Mouse (Mus musculus) intestine, embryonic 15.5 days (tissue): ENCODE measurements around the gene Kif19a. TPM values are rescaled to one million over a fixed set of nuclear protein-coding genes. Genes with fewer than 3 reads are reported as not detected.

ENCODE experiments used
- ATAC-seq: fragments of 200-750 bp; cut with Nextera tagmentation; 2 replicates; pipeline ENCODE4 v1.8.0; 2017; ENCODE audit warnings: moderate TSS enrichment, moderate library complexity
- H3K27ac ChIP-seq: fragments of 300-500 bp; sonication (generic); 2 replicates; pipeline ENCODE4 v1.5.1; 2015; ENCODE audit warnings: mild to moderate bottlenecking, inconsistent platforms
- H3K27me3 ChIP-seq: fragments of 300-500 bp; sonication (generic); replicated peaks from 2 replicates; pipeline ENCODE4 v1.6.1; 2015; ENCODE audit warnings: inconsistent platforms
- H3K36me3 ChIP-seq: fragments of 300-500 bp; sonication (generic); 2 replicates; pipeline ENCODE4 v1.6.1; 2015; ENCODE audit warnings: inconsistent platforms
- H3K4me1 ChIP-seq: fragments of 300-500 bp; sonication (generic); replicated peaks from 2 replicates; pipeline ENCODE4 v1.6.1; 2015; ENCODE audit warnings: inconsistent platforms
- H3K4me2 ChIP-seq: fragments of 300-500 bp; sonication (generic); replicated peaks from 2 replicates; pipeline ENCODE4 v1.6.1; 2015; ENCODE audit warnings: mild to moderate bottlenecking, inconsistent platforms
- H3K4me3 ChIP-seq: fragments of 300-500 bp; sonication (generic); replicated peaks from 2 replicates; pipeline ENCODE4 v1.5.1; 2015; ENCODE audit warnings: inconsistent platforms
- H3K9ac ChIP-seq: fragments of 300-500 bp; sonication (generic); 2 replicates; pipeline ENCODE4 v1.6.1; 2015; ENCODE audit warnings: inconsistent platforms
- H3K9me3 ChIP-seq: fragments of 300-500 bp; sonication (generic); 2 replicates; pipeline ENCODE4 v1.6.1; 2016; ENCODE audit warnings: inconsistent platforms
- WGBS: fragments of 180-500 bp; shearing (Covaris S2); methylation state at CpG from one replicate; pipeline ENCODE4 v1.1.7; 2015; 5-methylcytosine and 5-hydroxymethylcytosine counted together
- polyA plus RNA-seq: library from polyadenylated mRNA; unstranded; fragments of >200 nt; fragmentation: Nextera tagmentation; extraction: Ambion mirVana; gene quantifications from 2 replicates; pipeline ENCODE4 v1.2.1, GENCODE M21; 2015

Kif19a gene
- polyA plus RNA-seq, 1 experiment from 2014 or later = 0.45 TPM

- no peak overlapping the region for H3K9ac ChIP-seq
Observed at GRCm38 (mm10) chr11:114816934-114817333, 51.7 kb downstream of the Kif19a start.

GRCm38 (mm10) chr11:114818185-114818584, 53.0 kb downstream of the Kif19a start:
- Histone ChIP-seq H3K27me3 (no peaks in the 10 kb centered on the region), H3K4me3 (no peak overlapping the region), H3K4me1 (peaks cover 6% of the 10 kb centered on the region), H3K9ac (no peak overlapping the region), H3K36me3 (no peaks in the 10 kb centered on the region), H3K4me2 (no peak overlapping the region), H3K9me3 (no peaks in the 10 kb centered on the region), H3K27ac (no peak overlapping the region)
- WGBS = 88% methylated on average over 7 of the region's 7 CpGs
- ATAC-seq = no peak

More at GRCm38 (mm10) chr11:114816934-114817333, 51.7 kb downstream of the Kif19a start:
- Histone ChIP-seq H3K4me1 (no peaks in the 10 kb centered on the region), H3K36me3 (no peaks in the 10 kb centered on the region), H3K9me3 (no peaks in the 10 kb centered on the region), H3K27me3 (no peaks in the 10 kb centered on the region), H3K4me2 (no peak overlapping the region), H3K27ac (no peak overlapping the region), H3K4me3 (no peak overlapping the region)
- no peak for ATAC-seq
- WGBS = 88% methylated on average over 4 of the region's 4 CpGs

- Histone ChIP-seq H3K27ac (no peak overlapping the region), H3K4me3 (no peak overlapping the region), H3K27me3 (no peaks in the 10 kb centered on the region), H3K9me3 (no peaks in the 10 kb centered on the region), H3K4me1 (peaks cover 11% of the 10 kb centered on the region), H3K4me2 (no peak overlapping the region), H3K36me3 (no peaks in the 10 kb centered on the region), H3K9ac (no peak overlapping the region)
- ATAC-seq = no peak
- WGBS = 63% methylated on average over 2 of the region's 2 CpGs
Observed at GRCm38 (mm10) chr11:114819110-114819509, 53.9 kb downstream of the Kif19a start.

GRCm38 (mm10) chr11:114820444-114820843, 55.3 kb downstream of the Kif19a start:
- Histone ChIP-seq H3K9me3 (no peaks in the 10 kb centered on the region), H3K36me3 (no peaks in the 10 kb centered on the region), H3K4me1 (peaks cover 11% of the 10 kb centered on the region), H3K9ac (no peak overlapping the region), H3K4me2 (no peak overlapping the region), H3K27ac (no peak overlapping the region), H3K27me3 (no peaks in the 10 kb centered on the region), H3K4me3 (no peak overlapping the region)
- no peak for ATAC-seq
- WGBS = 55% methylated on average over 3 of the region's 3 CpGs

- no peak overlapping the region for H3K4me2 ChIP-seq
- 32% methylated on average over 1 of the region's 1 CpGs for WGBS
- no peaks in the 10 kb centered on the region for H3K9me3 ChIP-seq
- peaks cover 11% of the 10 kb centered on the region for H3K4me1 ChIP-seq
- no peaks in the 10 kb centered on the region for H3K36me3 ChIP-seq
- H3K9ac ChIP-seq = no peak overlapping the region
- ATAC-seq = no peak
- no peaks in the 10 kb centered on the region for H3K27me3 ChIP-seq
- no peak overlapping the region for H3K27ac ChIP-seq
- H3K4me3 ChIP-seq = no peak overlapping the region
Observed at GRCm38 (mm10) chr11:114821325-114821724, 56.1 kb downstream of the Kif19a start.

- H3K36me3 ChIP-seq = no peaks in the 10 kb centered on the region
- no peak overlapping the region for H3K4me3 ChIP-seq
- H3K9me3 ChIP-seq = no peaks in the 10 kb centered on the region
- H3K9ac ChIP-seq = no peak overlapping the region
- H3K27me3 ChIP-seq = no peaks in the 10 kb centered on the region
- H3K4me1 ChIP-seq = peaks cover 11% of the 10 kb centered on the region
- 48% methylated on average over 12 of the region's 12 CpGs for WGBS
- no peak overlapping the region for H3K27ac ChIP-seq
- peak overlapping the region; percentile 7; the same call in 1 of the 2 replicates for H3K4me2 ChIP-seq
- no peak for ATAC-seq
Observed at GRCm38 (mm10) chr11:114822727-114823126, 57.5 kb downstream of the Kif19a start.

GRCm38 (mm10) chr11:114823199-114823725, 58.1 kb downstream of the Kif19a start:
- no peaks in the 10 kb centered on the region for H3K27me3 ChIP-seq
- H3K9me3 ChIP-seq = no peaks in the 10 kb centered on the region
- no peak overlapping the region for H3K4me3 ChIP-seq
- ATAC-seq = no peak
- H3K27ac ChIP-seq = no peak overlapping the region
- WGBS = 16% methylated on average over 11 of the region's 11 CpGs
- H3K4me1 ChIP-seq = peaks cover 11% of the 10 kb centered on the region
- H3K36me3 ChIP-seq = no peaks in the 10 kb centered on the region
- no peak overlapping the region for H3K4me2 ChIP-seq
- no peak overlapping the region for H3K9ac ChIP-seq

- ATAC-seq = peak; percentile 31
- Histone ChIP-seq H3K27ac (no peak overlapping the region), H3K9ac (no peak overlapping the region)
Observed at GRCm38 (mm10) chr11:114826686-114827085, 61.5 kb downstream of the Kif19a start.

GRCm38 (mm10) chr11:114829499-114830432, 64.6 kb downstream of the Kif19a start:
- Histone ChIP-seq H3K36me3 (no peaks in the 10 kb centered on the region), H3K4me3 (peak overlapping the region; percentile 24), H3K27ac (peak overlapping the region; percentile 66), H3K9me3 (no peaks in the 10 kb centered on the region), H3K4me2 (peak overlapping the region; percentile 72), H3K4me1 (peaks cover 22% of the 10 kb centered on the region), H3K27me3 (no peaks in the 10 kb centered on the region), H3K9ac (0 out of 2 replicates have a peak overlapping the region, but pooled peaks have one; percentile 0)
- 6% methylated on average over 24 of the region's 24 CpGs for WGBS
- peak; percentile 92 for ATAC-seq

More at GRCm38 (mm10) chr11:114826686-114827085, 61.5 kb downstream of the Kif19a start:
- WGBS = 57% methylated on average over 5 of the region's 5 CpGs
- H3K4me1 ChIP-seq = peaks cover 31% of the 10 kb centered on the region
- no peaks in the 10 kb centered on the region for H3K9me3 ChIP-seq
- no peak overlapping the region for H3K4me2 ChIP-seq
- no peaks in the 10 kb centered on the region for H3K27me3 ChIP-seq
- H3K4me3 ChIP-seq = no peak overlapping the region
- H3K36me3 ChIP-seq = no peaks in the 10 kb centered on the region

GRCm38 (mm10) chr11:114830433-114830773, 65.2 kb downstream of the Kif19a start:
- Histone ChIP-seq H3K9me3 (no peaks in the 10 kb centered on the region), H3K27ac (peak overlapping the region; percentile 66), H3K4me2 (peak overlapping the region; percentile 72), H3K4me1 (peaks cover 22% of the 10 kb centered on the region), H3K9ac (0 out of 2 replicates have a peak overlapping the region, but pooled peaks have one; percentile 0), H3K4me3 (peak overlapping the region; percentile 24; the same call in 1 of the 2 replicates), H3K27me3 (no peaks in the 10 kb centered on the region), H3K36me3 (no peaks in the 10 kb centered on the region)
- ATAC-seq = no peak
- WGBS = 19% methylated on average over 8 of the region's 8 CpGs

GRCm38 (mm10) chr11:114833166-114833565, 68.0 kb downstream of the Kif19a start:
- Histone ChIP-seq H3K4me1 (peaks cover 22% of the 10 kb centered on the region), H3K36me3 (no peaks in the 10 kb centered on the region), H3K9ac (no peak overlapping the region), H3K27ac (no peak overlapping the region), H3K4me2 (no peak overlapping the region), H3K27me3 (no peaks in the 10 kb centered on the region), H3K4me3 (no peak overlapping the region), H3K9me3 (no peaks in the 10 kb centered on the region)
- no peak for ATAC-seq
- 34% methylated on average over 5 of the region's 5 CpGs for WGBS
